Mouse (Mus musculus): ENCODE data around the gene Fosl1. TPM values are rescaled to one million over a fixed set of nuclear protein-coding genes. Genes with fewer than 3 reads are reported as not detected.
"Not testable (repeated sequence)": the region's sequence is repeated elsewhere in the genome, so short reads cannot be mapped to it uniquely, and the experiment has no call there.

Fosl1 gene
- polyA plus RNA-seq (2015; fragmentation: Nextera tagmentation; extraction: Ambion mirVana): not detected in 2 replicates

GRCm38 (mm10) chr19:5447515-5448353 is at the start of gene Fosl1:
Gene Fosl1 (plus strand): TSS chr19:5447547.
- Histone ChIP-seq H3K4me3 (ENCODE audit: low read length) (peak within 1 kb of the TSS; percentile 64), H3K27me3 (ENCODE audit: control insufficient read depth, insufficient read depth, low read depth, low read length) (peaks cover 36% of the 10 kb centered on the region), H3K9me3 (ENCODE audit: control insufficient read depth, low read length) (no peaks in the 10 kb centered on the region), H3K9ac (ENCODE audit: low read length) (peak within 1 kb of the TSS; percentile 55), H3K27ac (ENCODE audit: low read length) (no peak within 1 kb of the TSS), H3K4me1 (replicated peaks; ENCODE audit: control insufficient read depth, insufficient read depth, low read length) (peaks cover 19% of the 10 kb centered on the region), H3K36me3 (ENCODE audit: control insufficient read depth, insufficient read depth, low read length) (no peaks in the 10 kb centered on the region), H3K4me2 (ENCODE audit: low read depth, low read length) (peak within 1 kb of the TSS; percentile 97)
- WGBS: under 1% methylated on average over 70 of the region's 70 CpGs
- peak; percentile 39 for ATAC-seq (ENCODE audit: low read depth)

- WGBS: 68% methylated on average over 4 of the region's 4 CpGs
- H3K27ac ChIP-seq (ENCODE audit: low read length); H3K4me1 ChIP-seq (replicated peaks; ENCODE audit: control insufficient read depth, insufficient read depth, low read length); H3K27me3 ChIP-seq (ENCODE audit: control insufficient read depth, insufficient read depth, low read depth, low read length); H3K4me2 ChIP-seq (ENCODE audit: low read depth, low read length); H3K36me3 ChIP-seq (ENCODE audit: control insufficient read depth, insufficient read depth, low read length); ATAC-seq (ENCODE audit: low read depth); H3K4me3 ChIP-seq (ENCODE audit: low read length); H3K9ac ChIP-seq (ENCODE audit: low read length); H3K9me3 ChIP-seq (ENCODE audit: control insufficient read depth, low read length): not testable (repeated sequence)
Observed at GRCm38 (mm10) chr19:5401073-5401472, 46.3 kb upstream of the Fosl1 start.

GRCm38 (mm10) chr19:5402293-5402692 is 45.1 kb upstream of the Fosl1 start, which contains the start of gene Tsga10ip:
Gene Tsga10ip (minus strand): TSS chr19:5402526.
- ATAC-seq (ENCODE audit: low read depth): no peak
- Histone ChIP-seq H3K4me2 (ENCODE audit: low read depth, low read length) (no peak within 1 kb of the TSS), H3K36me3 (ENCODE audit: control insufficient read depth, insufficient read depth, low read length) (no peaks in the 10 kb centered on the region), H3K27ac (ENCODE audit: low read length) (no peak within 1 kb of the TSS), H3K27me3 (ENCODE audit: control insufficient read depth, insufficient read depth, low read depth, low read length) (no peaks in the 10 kb centered on the region), H3K9ac (ENCODE audit: low read length) (no peak within 1 kb of the TSS), H3K9me3 (ENCODE audit: control insufficient read depth, low read length) (no peaks in the 10 kb centered on the region), H3K4me1 (replicated peaks; ENCODE audit: control insufficient read depth, insufficient read depth, low read length) (no peaks in the 10 kb centered on the region), H3K4me3 (ENCODE audit: low read length) (no peak within 1 kb of the TSS)
- WGBS: 69% methylated on average over 8 of the region's 8 CpGs

GRCm38 (mm10) chr19:5405924-5406323 is 41.4 kb upstream of the Fosl1 start:
- 15% methylated on average over 7 of the region's 7 CpGs for WGBS
- Histone ChIP-seq H3K9me3 (ENCODE audit: control insufficient read depth, low read length) (no peaks in the 10 kb centered on the region), H3K9ac (ENCODE audit: low read length) (peak overlapping the region; percentile 60), H3K36me3 (ENCODE audit: control insufficient read depth, insufficient read depth, low read length) (no peaks in the 10 kb centered on the region), H3K4me3 (ENCODE audit: low read length) (peak overlapping the region; percentile 44), H3K4me1 (replicated peaks; ENCODE audit: control insufficient read depth, insufficient read depth, low read length) (peaks cover 12% of the 10 kb centered on the region), H3K4me2 (ENCODE audit: low read depth, low read length) (peak overlapping the region; percentile 66), H3K27ac (ENCODE audit: low read length) (peak overlapping the region; percentile 55), H3K27me3 (ENCODE audit: control insufficient read depth, insufficient read depth, low read depth, low read length) (no peaks in the 10 kb centered on the region)
- no peak for ATAC-seq (ENCODE audit: low read depth)

GRCm38 (mm10) chr19:5406531-5407126 is 40.7 kb upstream of the Fosl1 start:
- peak overlapping the region; percentile 94 for H3K27ac ChIP-seq (ENCODE audit: low read length)
- H3K9ac ChIP-seq (ENCODE audit: low read length): peak overlapping the region; percentile 81
- not testable (repeated sequence) for H3K27me3 ChIP-seq (ENCODE audit: control insufficient read depth, insufficient read depth, low read depth, low read length); H3K9me3 ChIP-seq (ENCODE audit: control insufficient read depth, low read length); H3K36me3 ChIP-seq (ENCODE audit: control insufficient read depth, insufficient read depth, low read length)
- peak overlapping the region; percentile 61 for H3K4me3 ChIP-seq (ENCODE audit: low read length)
- peaks cover 12% of the 10 kb centered on the region for H3K4me1 ChIP-seq (replicated peaks; ENCODE audit: control insufficient read depth, insufficient read depth, low read length)
- peak overlapping the region; percentile 67 for H3K4me2 ChIP-seq (ENCODE audit: low read depth, low read length)
- 9% methylated on average over 20 of the region's 25 CpGs for WGBS
- peak; percentile 79 for ATAC-seq (ENCODE audit: low read depth)

GRCm38 (mm10) chr19:5407133-5407532 is 40.2 kb upstream of the Fosl1 start:
- H3K27ac ChIP-seq (ENCODE audit: low read length): peak overlapping the region; percentile 94
- peaks cover 12% of the 10 kb centered on the region for H3K4me1 ChIP-seq (replicated peaks; ENCODE audit: control insufficient read depth, insufficient read depth, low read length)
- peak overlapping the region; percentile 67 for H3K4me2 ChIP-seq (ENCODE audit: low read depth, low read length)
- H3K4me3 ChIP-seq (ENCODE audit: low read length): peak overlapping the region; percentile 61
- WGBS: 13% methylated on average over 7 of the region's 7 CpGs
- peak; percentile 69 for ATAC-seq (ENCODE audit: low read depth)
- no peaks in the 10 kb centered on the region for H3K36me3 ChIP-seq (ENCODE audit: control insufficient read depth, insufficient read depth, low read length)
- H3K27me3 ChIP-seq (ENCODE audit: control insufficient read depth, insufficient read depth, low read depth, low read length): no peaks in the 10 kb centered on the region
- H3K9me3 ChIP-seq (ENCODE audit: control insufficient read depth, low read length): no peaks in the 10 kb centered on the region
- peak overlapping the region; percentile 81 for H3K9ac ChIP-seq (ENCODE audit: low read length)

GRCm38 (mm10) chr19:5408057-5409001 is 39.0 kb upstream of the Fosl1 start:
- Histone ChIP-seq H3K4me2 (ENCODE audit: low read depth, low read length) (peak overlapping the region; percentile 67; the same call in 1 of the 2 replicates), H3K9ac (ENCODE audit: low read length) (no peak overlapping the region), H3K9me3 (ENCODE audit: control insufficient read depth, low read length) (no peaks in the 10 kb centered on the region), H3K36me3 (ENCODE audit: control insufficient read depth, insufficient read depth, low read length) (no peaks in the 10 kb centered on the region), H3K27me3 (ENCODE audit: control insufficient read depth, insufficient read depth, low read depth, low read length) (no peaks in the 10 kb centered on the region), H3K27ac (ENCODE audit: low read length) (peak overlapping the region; percentile 25), H3K4me1 (replicated peaks; ENCODE audit: control insufficient read depth, insufficient read depth, low read length) (peaks cover 12% of the 10 kb centered on the region), H3K4me3 (ENCODE audit: low read length) (no peak overlapping the region; the same call in 1 of the 2 replicates)
- WGBS: 70% methylated on average over 13 of the region's 13 CpGs
- no peak for ATAC-seq (ENCODE audit: low read depth)

- 53% methylated on average over 5 of the region's 5 CpGs for WGBS
- Histone ChIP-seq H3K4me3 (ENCODE audit: low read length) (no peak overlapping the region), H3K4me1 (replicated peaks; ENCODE audit: control insufficient read depth, insufficient read depth, low read length) (peaks cover 12% of the 10 kb centered on the region), H3K36me3 (ENCODE audit: control insufficient read depth, insufficient read depth, low read length) (no peaks in the 10 kb centered on the region), H3K9me3 (ENCODE audit: control insufficient read depth, low read length) (no peaks in the 10 kb centered on the region), H3K27ac (ENCODE audit: low read length) (peak overlapping the region; percentile 14; the same call in 1 of the 2 replicates), H3K4me2 (ENCODE audit: low read depth, low read length) (no peak overlapping the region), H3K9ac (ENCODE audit: low read length) (no peak overlapping the region), H3K27me3 (ENCODE audit: control insufficient read depth, insufficient read depth, low read depth, low read length) (no peaks in the 10 kb centered on the region)
- ATAC-seq (ENCODE audit: low read depth): 0 out of 2 replicates have a peak, but pooled peaks have one; percentile 16
Observed at GRCm38 (mm10) chr19:5409068-5409467, 38.3 kb upstream of the Fosl1 start.

Measured in lung, embryonic 16.5 days (tissue).